Mouse (Mus musculus): ENCODE measurements around the gene Lgmn. TPM values are rescaled to one million over a fixed set of nuclear protein-coding genes. Genes with fewer than 3 reads are reported as not detected.

Lgmn gene
- polyA plus RNA-seq, 1 experiment from 2014 or later = 65.4 TPM

DNA sequence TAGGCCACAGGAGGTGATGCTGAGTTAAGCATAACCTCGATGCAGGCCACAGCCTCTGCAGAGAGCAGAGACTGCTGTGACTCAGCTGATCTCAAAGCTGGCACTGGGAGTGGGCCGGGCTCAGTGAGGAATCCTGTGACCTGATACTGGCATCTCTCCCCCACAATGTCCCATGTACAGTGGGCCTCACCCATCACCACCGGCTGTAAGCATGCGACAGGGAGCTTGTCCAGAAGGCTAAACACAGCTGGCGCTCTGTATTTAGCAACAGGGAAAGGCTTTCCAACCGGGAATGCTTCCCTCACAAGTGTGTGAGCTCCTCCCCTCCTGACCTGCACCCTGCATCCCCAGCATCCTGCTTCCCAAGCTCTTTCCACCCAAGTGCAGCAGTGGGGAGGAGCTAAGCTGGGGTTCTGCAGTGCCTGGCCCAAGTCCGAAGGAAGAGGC lies 23.2 kb downstream of the Lgmn start:
- no peaks in the 10 kb centered on the region for H3K36me3 ChIP-seq (ENCODE audit: control insufficient read depth, insufficient read depth, low read length)
- H3K4me3 ChIP-seq (ENCODE audit: low read depth, low read length) = no peak overlapping the region
- H3K27ac ChIP-seq (ENCODE audit: low read depth, low read length) = no peak overlapping the region
- DNase-seq (ENCODE audit: low spot score) = no peak
- no peak overlapping the region for H3K4me2 ChIP-seq (replicated peaks; ENCODE audit: low read depth, low read length)
- H3K9me3 ChIP-seq (ENCODE audit: control insufficient read depth, low read length) = no peaks in the 10 kb centered on the region
- H3K27me3 ChIP-seq (ENCODE audit: control insufficient read depth, insufficient read depth, low read length) = no peaks in the 10 kb centered on the region
- ATAC-seq (ENCODE audit: low FRiP score) = no peak
- 47% methylated on average over 7 of the region's 7 CpGs for WGBS
- H3K9ac ChIP-seq (ENCODE audit: low read depth, low read length) = no peak overlapping the region
- H3K4me1 ChIP-seq (replicated peaks; ENCODE audit: control insufficient read depth, insufficient read depth, low read length) = no peaks in the 10 kb centered on the region

DNA sequence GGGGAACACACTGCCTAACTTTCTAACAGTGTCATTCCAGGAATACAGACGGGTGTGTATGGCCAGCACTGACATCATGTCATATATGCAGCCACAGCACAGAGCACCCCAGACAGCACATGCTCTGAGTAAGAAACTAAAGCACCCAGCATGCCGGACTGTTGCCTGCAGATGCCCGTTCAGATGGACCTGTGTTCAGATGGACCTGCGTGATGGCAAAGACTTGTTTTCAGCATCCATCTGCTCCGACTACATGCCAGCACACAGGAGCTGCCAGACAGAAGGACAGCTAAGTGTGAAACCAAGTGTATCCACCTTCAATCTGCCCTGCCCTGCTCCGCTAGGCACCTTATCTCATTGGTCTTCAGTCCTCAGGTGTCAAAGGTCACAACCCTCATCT lies 24.9 kb downstream of the Lgmn start:
- H3K4me2 ChIP-seq (replicated peaks; ENCODE audit: low read depth, low read length) = no peak overlapping the region
- 91% methylated on average over 6 of the region's 6 CpGs for WGBS

DNA sequence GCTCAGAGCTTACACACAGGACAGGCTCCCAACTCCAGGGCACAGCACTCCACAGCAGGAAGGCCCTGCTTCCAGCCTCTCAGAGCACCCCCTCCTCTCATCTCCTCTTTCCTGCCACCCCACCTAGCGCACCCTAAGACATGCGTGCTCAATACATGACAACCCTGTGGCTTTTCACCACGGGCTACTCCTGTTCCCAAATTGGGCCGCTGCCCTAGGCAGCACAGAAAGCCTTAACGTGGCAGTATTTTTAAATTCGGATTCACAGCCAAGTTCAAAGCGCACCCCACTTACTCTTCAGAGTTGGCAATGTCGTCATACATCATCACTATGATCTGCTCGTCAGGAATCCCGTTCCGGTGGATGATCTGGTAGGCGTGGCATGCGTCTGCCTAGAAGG lies 26.4 kb downstream of the Lgmn start:
- H3K9ac ChIP-seq (ENCODE audit: low read depth, low read length) = no peak overlapping the region
- no peak overlapping the region for H3K27ac ChIP-seq (ENCODE audit: low read depth, low read length)
- 93% methylated on average over 13 of the region's 13 CpGs for WGBS
- H3K9me3 ChIP-seq (ENCODE audit: control insufficient read depth, low read length) = no peaks in the 10 kb centered on the region
- H3K4me3 ChIP-seq (ENCODE audit: low read depth, low read length) = no peak overlapping the region
- no peaks in the 10 kb centered on the region for H3K4me1 ChIP-seq (replicated peaks; ENCODE audit: control insufficient read depth, insufficient read depth, low read length)
- no peaks in the 10 kb centered on the region for H3K27me3 ChIP-seq (ENCODE audit: control insufficient read depth, insufficient read depth, low read length)
- no peak overlapping the region for H3K4me2 ChIP-seq (replicated peaks; ENCODE audit: low read depth, low read length)
- ATAC-seq (ENCODE audit: low FRiP score) = no peak
- DNase-seq (ENCODE audit: low spot score) = no peak
- no peaks in the 10 kb centered on the region for H3K36me3 ChIP-seq (ENCODE audit: control insufficient read depth, insufficient read depth, low read length)

More for the DNA sequence above, 24.9 kb downstream of the Lgmn start:
- Histone ChIP-seq H3K36me3 (ENCODE audit: control insufficient read depth, insufficient read depth, low read length) (no peaks in the 10 kb centered on the region), H3K4me1 (replicated peaks; ENCODE audit: control insufficient read depth, insufficient read depth, low read length) (no peaks in the 10 kb centered on the region), H3K9ac (ENCODE audit: low read depth, low read length) (no peak overlapping the region), H3K4me3 (ENCODE audit: low read depth, low read length) (no peak overlapping the region), H3K27me3 (ENCODE audit: control insufficient read depth, insufficient read depth, low read length) (no peaks in the 10 kb centered on the region), H3K27ac (ENCODE audit: low read depth, low read length) (no peak overlapping the region), H3K9me3 (ENCODE audit: control insufficient read depth, low read length) (no peaks in the 10 kb centered on the region)
- ATAC-seq (ENCODE audit: low FRiP score) = no peak
- no peak for DNase-seq (ENCODE audit: low spot score)

DNA sequence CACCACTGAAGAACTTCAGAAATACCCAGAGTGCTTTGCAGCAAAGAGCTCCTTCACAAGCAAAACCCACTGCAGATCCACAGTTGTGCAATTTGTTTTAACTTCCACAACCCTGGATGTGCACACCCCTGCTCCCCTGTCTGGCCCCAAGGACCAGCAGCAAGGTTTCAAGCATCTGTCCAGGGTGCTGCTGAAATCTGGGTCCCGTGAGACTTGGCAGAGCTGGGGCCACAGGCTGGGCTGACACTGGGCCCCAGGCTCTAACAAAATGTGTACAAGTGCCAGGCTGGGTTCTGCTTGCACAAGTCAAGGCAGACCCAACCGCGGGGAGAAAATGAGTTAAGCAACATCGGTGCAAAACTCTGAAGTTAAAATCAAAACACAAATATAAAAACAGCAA lies 41.0 kb downstream of the Lgmn start:
- no peak overlapping the region for H3K27ac ChIP-seq (ENCODE audit: low read depth, low read length)
- 91% methylated on average over 4 of the region's 4 CpGs for WGBS
- no peak overlapping the region for H3K9ac ChIP-seq (ENCODE audit: low read depth, low read length)
- peaks cover 4% of the 10 kb centered on the region for H3K4me1 ChIP-seq (replicated peaks; ENCODE audit: control insufficient read depth, insufficient read depth, low read length)
- DNase-seq (ENCODE audit: low spot score) (no peak), ATAC-seq (ENCODE audit: low FRiP score) (no peak)
- H3K4me2 ChIP-seq (replicated peaks; ENCODE audit: low read depth, low read length) = no peak overlapping the region
- H3K36me3 ChIP-seq (ENCODE audit: control insufficient read depth, insufficient read depth, low read length) = no peaks in the 10 kb centered on the region
- H3K4me3 ChIP-seq (ENCODE audit: low read depth, low read length) = no peak overlapping the region
- H3K9me3 ChIP-seq (ENCODE audit: control insufficient read depth, low read length) = no peaks in the 10 kb centered on the region
- peaks cover 9% of the 10 kb centered on the region; the same call in 1 of the 2 replicates for H3K27me3 ChIP-seq (ENCODE audit: control insufficient read depth, insufficient read depth, low read length)

DNA sequence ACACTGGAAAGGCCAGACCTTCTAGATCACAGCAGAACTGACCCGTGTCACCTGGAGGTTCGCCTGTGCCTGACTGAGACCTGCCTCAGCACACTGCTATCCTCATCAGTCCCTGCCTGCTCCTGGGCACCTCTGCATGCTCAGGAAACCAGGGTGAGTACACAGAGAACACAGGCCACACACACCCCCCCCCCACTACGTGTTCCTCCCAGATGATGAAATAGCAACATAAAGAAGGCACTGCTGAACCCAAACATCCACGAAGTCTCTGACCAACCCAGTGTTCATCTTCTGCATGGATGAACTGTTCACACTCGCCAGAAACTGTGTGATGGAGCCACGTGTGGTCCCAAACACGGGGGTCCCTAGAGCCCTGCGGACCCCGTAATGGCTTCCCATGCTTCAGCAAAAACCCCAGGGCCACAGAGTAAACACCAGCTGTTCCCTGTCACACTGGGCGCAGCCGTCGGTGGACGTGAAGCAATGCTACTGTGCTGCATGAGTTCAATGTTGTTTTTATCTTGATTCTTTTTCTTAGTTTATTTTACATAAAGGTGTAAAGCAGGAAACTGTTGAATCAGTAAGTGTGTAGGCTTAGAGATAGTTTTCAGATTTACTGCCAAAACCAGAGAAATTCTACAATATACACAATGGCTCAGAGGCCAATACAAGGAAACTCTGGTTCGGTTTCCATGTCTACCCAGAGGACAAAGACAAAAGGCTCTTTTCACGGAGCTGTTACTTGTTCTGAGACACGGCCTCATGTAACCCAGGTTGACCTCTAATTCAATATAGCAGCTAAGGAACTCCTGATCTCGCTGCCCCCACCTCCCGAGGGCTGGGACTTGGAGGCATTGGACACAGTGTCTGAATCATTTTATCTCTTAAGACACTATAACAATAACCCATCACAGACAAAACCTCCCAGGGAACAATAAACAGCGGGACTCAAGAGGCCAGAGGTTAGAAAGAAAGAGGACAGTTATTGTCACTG lies 43.3 kb downstream of the Lgmn start:
- no peak overlapping the region for H3K27ac ChIP-seq (ENCODE audit: low read depth, low read length)
- 30% methylated on average over 19 of the region's 19 CpGs for WGBS
- ATAC-seq (ENCODE audit: low FRiP score) (peak; percentile 61), DNase-seq (ENCODE audit: low spot score) (peak; percentile 50)
- no peaks in the 10 kb centered on the region for H3K36me3 ChIP-seq (ENCODE audit: control insufficient read depth, insufficient read depth, low read length)
- H3K4me3 ChIP-seq (ENCODE audit: low read depth, low read length) = no peak overlapping the region
- peaks cover 9% of the 10 kb centered on the region; the same call in 1 of the 2 replicates for H3K27me3 ChIP-seq (ENCODE audit: control insufficient read depth, insufficient read depth, low read length)
- H3K4me2 ChIP-seq (replicated peaks; ENCODE audit: low read depth, low read length) = no peak overlapping the region
- H3K9ac ChIP-seq (ENCODE audit: low read depth, low read length) = no peak overlapping the region; the same call in 1 of the 2 replicates
- H3K9me3 ChIP-seq (ENCODE audit: control insufficient read depth, low read length) = no peaks in the 10 kb centered on the region
- H3K4me1 ChIP-seq (replicated peaks; ENCODE audit: control insufficient read depth, insufficient read depth, low read length) = peaks cover 4% of the 10 kb centered on the region

DNA sequence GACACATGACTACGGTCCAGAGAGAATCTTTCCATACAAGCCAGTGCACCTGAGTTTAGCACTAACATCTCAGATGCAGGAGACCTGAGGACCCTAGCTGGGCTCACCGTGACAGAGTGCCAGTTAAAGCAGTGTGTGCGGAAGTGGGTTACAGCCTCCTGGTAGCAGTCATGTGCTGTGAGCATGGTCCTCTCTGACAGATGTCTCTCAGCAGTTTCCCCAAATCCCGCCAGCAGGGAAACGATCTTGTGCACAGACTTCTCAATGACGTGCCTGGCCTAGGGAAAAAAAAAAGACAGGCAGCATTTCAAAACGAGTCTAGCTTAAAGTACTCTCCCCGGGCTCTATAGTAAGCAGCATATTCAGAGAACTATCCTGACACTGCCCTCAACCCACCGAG lies 44.1 kb downstream of the Lgmn start:
- Histone ChIP-seq H3K4me2 (replicated peaks; ENCODE audit: low read depth, low read length) (no peak overlapping the region), H3K9me3 (ENCODE audit: control insufficient read depth, low read length) (no peaks in the 10 kb centered on the region), H3K4me3 (ENCODE audit: low read depth, low read length) (no peak overlapping the region), H3K27me3 (ENCODE audit: control insufficient read depth, insufficient read depth, low read length) (peaks cover 9% of the 10 kb centered on the region; the same call in 1 of the 2 replicates), H3K36me3 (ENCODE audit: control insufficient read depth, insufficient read depth, low read length) (no peaks in the 10 kb centered on the region), H3K4me1 (replicated peaks; ENCODE audit: control insufficient read depth, insufficient read depth, low read length) (peaks cover 4% of the 10 kb centered on the region), H3K9ac (ENCODE audit: low read depth, low read length) (no peak overlapping the region), H3K27ac (ENCODE audit: low read depth, low read length) (no peak overlapping the region)
- DNase-seq (ENCODE audit: low spot score) = no peak
- no peak for ATAC-seq (ENCODE audit: low FRiP score)
- 72% methylated on average over 9 of the region's 9 CpGs for WGBS

DNA sequence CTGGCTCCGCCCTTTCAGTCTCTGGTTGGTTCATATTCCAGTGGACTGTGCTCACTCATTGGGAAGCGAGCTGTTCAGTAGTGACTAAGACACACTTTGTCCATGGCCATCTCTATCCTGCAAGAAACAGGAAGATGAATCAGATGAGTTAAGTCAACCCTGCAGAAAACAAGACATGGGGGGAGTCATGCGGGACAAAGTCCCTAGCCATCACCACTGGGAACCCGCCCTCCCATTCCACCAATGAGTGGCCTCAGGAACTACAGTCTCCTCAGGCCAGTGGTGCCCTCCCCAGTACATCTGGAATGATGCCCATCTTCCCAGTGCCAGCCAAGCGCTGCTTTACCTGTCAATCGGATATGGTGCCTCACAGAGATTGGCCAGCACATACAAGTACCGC lies 45.1 kb downstream of the Lgmn start:
- ATAC-seq (ENCODE audit: low FRiP score) = no peak
- no peaks in the 10 kb centered on the region for H3K9me3 ChIP-seq (ENCODE audit: control insufficient read depth, low read length)
- no peak overlapping the region for H3K4me2 ChIP-seq (replicated peaks; ENCODE audit: low read depth, low read length)
- H3K27ac ChIP-seq (ENCODE audit: low read depth, low read length) = no peak overlapping the region
- H3K27me3 ChIP-seq (ENCODE audit: control insufficient read depth, insufficient read depth, low read length) = peaks cover 9% of the 10 kb centered on the region; the same call in 1 of the 2 replicates
- no peak overlapping the region for H3K9ac ChIP-seq (ENCODE audit: low read depth, low read length)
- no peak overlapping the region for H3K4me3 ChIP-seq (ENCODE audit: low read depth, low read length)
- peaks cover 4% of the 10 kb centered on the region for H3K4me1 ChIP-seq (replicated peaks; ENCODE audit: control insufficient read depth, insufficient read depth, low read length)
- DNase-seq (ENCODE audit: low spot score) = no peak
- 92% methylated on average over 7 of the region's 7 CpGs for WGBS
- no peaks in the 10 kb centered on the region for H3K36me3 ChIP-seq (ENCODE audit: control insufficient read depth, insufficient read depth, low read length)

DNA sequence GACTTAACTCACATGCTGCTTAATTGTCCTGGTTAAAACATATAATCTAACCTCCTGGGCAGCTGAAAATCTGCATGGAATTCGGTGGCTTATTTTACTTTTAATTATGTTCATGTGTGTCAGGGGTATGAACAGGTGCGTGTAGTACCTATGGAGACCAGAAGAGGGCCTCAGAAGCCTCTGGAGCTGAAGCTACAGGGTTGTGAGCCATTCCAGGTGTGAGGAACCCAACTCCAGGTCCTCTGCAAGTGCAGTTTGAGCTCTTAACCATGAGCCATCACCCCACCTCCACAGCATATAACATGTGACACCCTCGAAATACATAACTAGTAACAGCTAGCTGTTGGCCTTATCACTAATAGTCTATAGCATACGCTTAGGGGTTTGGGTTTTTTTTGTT lies 47.6 kb downstream of the Lgmn start:
- Histone ChIP-seq H3K9ac (ENCODE audit: low read depth, low read length) (no peak overlapping the region), H3K36me3 (ENCODE audit: control insufficient read depth, insufficient read depth, low read length) (no peaks in the 10 kb centered on the region), H3K9me3 (ENCODE audit: control insufficient read depth, low read length) (no peaks in the 10 kb centered on the region), H3K4me3 (ENCODE audit: low read depth, low read length) (no peak overlapping the region), H3K27me3 (ENCODE audit: control insufficient read depth, insufficient read depth, low read length) (0 out of 2 replicates have a peak, but pooled peaks cover 7% of the 10 kb centered on the region), H3K27ac (ENCODE audit: low read depth, low read length) (no peak overlapping the region), H3K4me2 (replicated peaks; ENCODE audit: low read depth, low read length) (no peak overlapping the region), H3K4me1 (replicated peaks; ENCODE audit: control insufficient read depth, insufficient read depth, low read length) (peaks cover 4% of the 10 kb centered on the region)
- WGBS = 69% methylated on average over 4 of the region's 4 CpGs
- no peak for ATAC-seq (ENCODE audit: low FRiP score)
- DNase-seq (ENCODE audit: low spot score) = peak; percentile 43

DNA sequence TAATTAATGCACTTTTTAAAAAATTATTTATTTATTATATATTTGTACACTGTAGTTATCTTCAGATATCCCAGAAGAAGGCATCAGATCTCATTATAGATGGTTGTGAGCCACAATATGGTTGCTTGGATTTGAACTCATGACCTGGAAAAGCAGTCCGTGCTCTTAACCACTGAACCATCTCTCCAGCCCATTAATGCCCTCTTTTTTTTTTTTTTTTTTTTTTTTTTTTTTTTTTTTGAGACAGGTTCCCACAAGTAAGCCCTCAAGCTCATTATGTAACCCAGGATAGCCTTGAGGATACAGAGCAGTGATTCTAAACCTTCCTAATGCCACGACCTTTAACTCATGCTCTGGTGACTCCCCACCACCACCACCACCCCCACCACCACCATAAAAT lies 48.5 kb downstream of the Lgmn start:
- H3K36me3 ChIP-seq (ENCODE audit: control insufficient read depth, insufficient read depth, low read length) = no peaks in the 10 kb centered on the region
- no peaks in the 10 kb centered on the region for H3K9me3 ChIP-seq (ENCODE audit: control insufficient read depth, low read length)
- H3K4me1 ChIP-seq (replicated peaks; ENCODE audit: control insufficient read depth, insufficient read depth, low read length) = peaks cover 2% of the 10 kb centered on the region
- no peak for ATAC-seq (ENCODE audit: low FRiP score)
- DNase-seq (ENCODE audit: low spot score) = no peak
- H3K27me3 ChIP-seq (ENCODE audit: control insufficient read depth, insufficient read depth, low read length) = 0 out of 2 replicates have a peak, but pooled peaks cover 7% of the 10 kb centered on the region
- H3K4me2 ChIP-seq (replicated peaks; ENCODE audit: low read depth, low read length) = no peak overlapping the region
- WGBS = 82% methylated on average over 2 of the region's 2 CpGs
- H3K4me3 ChIP-seq (ENCODE audit: low read depth, low read length) = no peak overlapping the region
- H3K9ac ChIP-seq (ENCODE audit: low read depth, low read length) = no peak overlapping the region
- H3K27ac ChIP-seq (ENCODE audit: low read depth, low read length) = no peak overlapping the region

All from hindbrain, embryonic 11.5 days (tissue).